Mouse (Mus musculus): ENCODE results near the gene Pnpla3. TPM values are rescaled to one million over a fixed set of nuclear protein-coding genes. Genes with fewer than 3 reads are reported as not detected.

Pnpla3 gene
- polyA plus RNA-seq, 1 experiment from 2014 or later = not detected

- ATAC-seq (ENCODE audit: insufficient number of reproducible peaks, low FRiP score, low TSS enrichment, low read depth) (no peak), DNase-seq (ENCODE audit: low spot score) (no peak)
- no peak overlapping the region for H3K9ac ChIP-seq (ENCODE audit: low read length)
- no peak overlapping the region for H3K27ac ChIP-seq (replicated peaks; ENCODE audit: low read depth, low read length)
- no peak overlapping the region for H3K4me3 ChIP-seq (ENCODE audit: low read depth, low read length)
- no peaks in the 10 kb centered on the region for H3K27me3 ChIP-seq (ENCODE audit: control insufficient read depth, insufficient read depth, low read length)
- 40% methylated on average over 1 of the region's 1 CpGs for WGBS
- peaks cover 8% of the 10 kb centered on the region; the same call in 1 of the 2 replicates for H3K4me1 ChIP-seq (ENCODE audit: control insufficient read depth, insufficient read depth, low read length)
- no peaks in the 10 kb centered on the region for H3K9me3 ChIP-seq (ENCODE audit: control insufficient read depth, low read length)
- no peaks in the 10 kb centered on the region for H3K36me3 ChIP-seq (ENCODE audit: control insufficient read depth, insufficient read depth, low read length)
- no peak overlapping the region for H3K4me2 ChIP-seq (ENCODE audit: low read depth, severe bottlenecking)
These were observed 16.3 kb downstream of the Pnpla3 start for GRCm38 (mm10) chr15:84183967-84184366.

- peaks cover 8% of the 10 kb centered on the region; the same call in 1 of the 2 replicates for H3K4me1 ChIP-seq (ENCODE audit: control insufficient read depth, insufficient read depth, low read length)
- no peaks in the 10 kb centered on the region for H3K36me3 ChIP-seq (ENCODE audit: control insufficient read depth, insufficient read depth, low read length)
- H3K27me3 ChIP-seq (ENCODE audit: control insufficient read depth, insufficient read depth, low read length) = no peaks in the 10 kb centered on the region
- DNase-seq (ENCODE audit: low spot score) = no peak
- H3K9ac ChIP-seq (ENCODE audit: low read length) = no peak overlapping the region
- no peak for ATAC-seq (ENCODE audit: insufficient number of reproducible peaks, low FRiP score, low TSS enrichment, low read depth)
- no peaks in the 10 kb centered on the region for H3K9me3 ChIP-seq (ENCODE audit: control insufficient read depth, low read length)
- WGBS = 74% methylated on average over 4 of the region's 4 CpGs
- H3K4me2 ChIP-seq (ENCODE audit: low read depth, severe bottlenecking) = no peak overlapping the region
- no peak overlapping the region for H3K4me3 ChIP-seq (ENCODE audit: low read depth, low read length)
- H3K27ac ChIP-seq (replicated peaks; ENCODE audit: low read depth, low read length) = no peak overlapping the region
These were observed 18.6 kb downstream of the Pnpla3 start for GRCm38 (mm10) chr15:84186196-84186595.

- Histone ChIP-seq H3K9me3 (ENCODE audit: control insufficient read depth, low read length) (no peaks in the 10 kb centered on the region), H3K4me3 (ENCODE audit: low read depth, low read length) (no peak overlapping the region), H3K27ac (replicated peaks; ENCODE audit: low read depth, low read length) (no peak overlapping the region), H3K9ac (ENCODE audit: low read length) (no peak overlapping the region), H3K4me1 (ENCODE audit: control insufficient read depth, insufficient read depth, low read length) (0 out of 2 replicates have a peak, but pooled peaks cover 3% of the 10 kb centered on the region), H3K27me3 (ENCODE audit: control insufficient read depth, insufficient read depth, low read length) (no peaks in the 10 kb centered on the region), H3K4me2 (ENCODE audit: low read depth, severe bottlenecking) (no peak overlapping the region), H3K36me3 (ENCODE audit: control insufficient read depth, insufficient read depth, low read length) (no peaks in the 10 kb centered on the region)
- 56% methylated on average over 2 of the region's 2 CpGs for WGBS
- DNase-seq (ENCODE audit: low spot score) = no peak
- no peak for ATAC-seq (ENCODE audit: insufficient number of reproducible peaks, low FRiP score, low TSS enrichment, low read depth)
These were observed 21.4 kb downstream of the Pnpla3 start for GRCm38 (mm10) chr15:84188887-84189530.

- H3K4me2 ChIP-seq (ENCODE audit: low read depth, severe bottlenecking) = no peak overlapping the region
- no peaks in the 10 kb centered on the region for H3K27me3 ChIP-seq (ENCODE audit: control insufficient read depth, insufficient read depth, low read length)
- no peak overlapping the region for H3K4me3 ChIP-seq (ENCODE audit: low read depth, low read length)
- no peak overlapping the region for H3K27ac ChIP-seq (replicated peaks; ENCODE audit: low read depth, low read length)
- no peak for ATAC-seq (ENCODE audit: insufficient number of reproducible peaks, low FRiP score, low TSS enrichment, low read depth)
- 54% methylated on average over 3 of the region's 3 CpGs for WGBS
- no peak overlapping the region for H3K9ac ChIP-seq (ENCODE audit: low read length)
- 0 out of 2 replicates have a peak, but pooled peaks cover 3% of the 10 kb centered on the region for H3K4me1 ChIP-seq (ENCODE audit: control insufficient read depth, insufficient read depth, low read length)
- no peak for DNase-seq (ENCODE audit: low spot score)
- no peaks in the 10 kb centered on the region for H3K9me3 ChIP-seq (ENCODE audit: control insufficient read depth, low read length)
- no peaks in the 10 kb centered on the region for H3K36me3 ChIP-seq (ENCODE audit: control insufficient read depth, insufficient read depth, low read length)
These were observed 22.2 kb downstream of the Pnpla3 start for GRCm38 (mm10) chr15:84189881-84190280.

GRCm38 (mm10) chr15:84191724-84192057, 24.1 kb downstream of the Pnpla3 start:
- H3K4me1 ChIP-seq (ENCODE audit: control insufficient read depth, insufficient read depth, low read length) = 0 out of 2 replicates have a peak, but pooled peaks cover 3% of the 10 kb centered on the region
- no peak for DNase-seq (ENCODE audit: low spot score)
- H3K9me3 ChIP-seq (ENCODE audit: control insufficient read depth, low read length) = no peaks in the 10 kb centered on the region
- ATAC-seq (ENCODE audit: insufficient number of reproducible peaks, low FRiP score, low TSS enrichment, low read depth) = peak; percentile 40; the same call in 1 of the 2 replicates
- H3K4me3 ChIP-seq (ENCODE audit: low read depth, low read length) = peak overlapping the region; percentile 91
- H3K27me3 ChIP-seq (ENCODE audit: control insufficient read depth, insufficient read depth, low read length) = no peaks in the 10 kb centered on the region
- H3K9ac ChIP-seq (ENCODE audit: low read length) = peak overlapping the region; percentile 89
- peaks cover 2% of the 10 kb centered on the region; the same call in 1 of the 2 replicates for H3K36me3 ChIP-seq (ENCODE audit: control insufficient read depth, insufficient read depth, low read length)
- H3K27ac ChIP-seq (replicated peaks; ENCODE audit: low read depth, low read length) = 0 out of 2 replicates have a peak overlapping the region, but pooled peaks have one; percentile 56
- WGBS = 2% methylated on average over 9 of the region's 9 CpGs
- peak overlapping the region; percentile 70 for H3K4me2 ChIP-seq (ENCODE audit: low read depth, severe bottlenecking)

- Histone ChIP-seq H3K36me3 (ENCODE audit: control insufficient read depth, insufficient read depth, low read length) (peaks cover 7% of the 10 kb centered on the region), H3K9me3 (ENCODE audit: control insufficient read depth, low read length) (no peaks in the 10 kb centered on the region), H3K27ac (replicated peaks; ENCODE audit: low read depth, low read length) (peak within 1 kb of the TSS; percentile 86), H3K27me3 (ENCODE audit: control insufficient read depth, insufficient read depth, low read length) (no peaks in the 10 kb centered on the region), H3K4me1 (ENCODE audit: control insufficient read depth, insufficient read depth, low read length) (0 out of 2 replicates have a peak, but pooled peaks cover 3% of the 10 kb centered on the region), H3K4me3 (ENCODE audit: low read depth, low read length) (peak within 1 kb of the TSS; percentile 91), H3K4me2 (ENCODE audit: low read depth, severe bottlenecking) (peak within 1 kb of the TSS; percentile 70), H3K9ac (ENCODE audit: low read length) (peak within 1 kb of the TSS; percentile 89)
- ATAC-seq (ENCODE audit: insufficient number of reproducible peaks, low FRiP score, low TSS enrichment, low read depth) = peak; percentile 96
- DNase-seq (ENCODE audit: low spot score) = peak; percentile 93
- WGBS = 5% methylated on average over 48 of the region's 48 CpGs
These were observed 24.6 kb downstream of the Pnpla3 start, which contains the start of gene Samm50 for GRCm38 (mm10) chr15:84192058-84192791. Samm50 (plus strand) TSS chr15:84192241.

GRCm38 (mm10) chr15:84196486-84197165, 29.0 kb downstream of the Pnpla3 start:
- Histone ChIP-seq H3K36me3 (ENCODE audit: control insufficient read depth, insufficient read depth, low read length) (peaks cover 27% of the 10 kb centered on the region), H3K4me3 (ENCODE audit: low read depth, low read length) (no peak overlapping the region), H3K9ac (ENCODE audit: low read length) (no peak overlapping the region), H3K27me3 (ENCODE audit: control insufficient read depth, insufficient read depth, low read length) (no peaks in the 10 kb centered on the region), H3K27ac (replicated peaks; ENCODE audit: low read depth, low read length) (no peak overlapping the region), H3K4me1 (ENCODE audit: control insufficient read depth, insufficient read depth, low read length) (0 out of 2 replicates have a peak, but pooled peaks cover 3% of the 10 kb centered on the region), H3K9me3 (ENCODE audit: control insufficient read depth, low read length) (no peaks in the 10 kb centered on the region), H3K4me2 (ENCODE audit: low read depth, severe bottlenecking) (no peak overlapping the region)
- 88% methylated on average over 8 of the region's 8 CpGs for WGBS
- ATAC-seq (ENCODE audit: insufficient number of reproducible peaks, low FRiP score, low TSS enrichment, low read depth) (no peak), DNase-seq (ENCODE audit: low spot score) (no peak)

GRCm38 (mm10) chr15:84207327-84207726, 39.7 kb downstream of the Pnpla3 start:
- no peak for ATAC-seq (ENCODE audit: insufficient number of reproducible peaks, low FRiP score, low TSS enrichment, low read depth)
- H3K4me1 ChIP-seq (ENCODE audit: control insufficient read depth, insufficient read depth, low read length) = peaks cover under 1% of the 10 kb centered on the region; the same call in 1 of the 2 replicates
- no peak overlapping the region for H3K4me3 ChIP-seq (ENCODE audit: low read depth, low read length)
- H3K4me2 ChIP-seq (ENCODE audit: low read depth, severe bottlenecking) = no peak overlapping the region
- no peak overlapping the region for H3K9ac ChIP-seq (ENCODE audit: low read length)
- no peaks in the 10 kb centered on the region for H3K9me3 ChIP-seq (ENCODE audit: control insufficient read depth, low read length)
- no peak overlapping the region for H3K27ac ChIP-seq (replicated peaks; ENCODE audit: low read depth, low read length)
- no peak for DNase-seq (ENCODE audit: low spot score)
- WGBS = 92% methylated on average over 4 of the region's 4 CpGs
- no peaks in the 10 kb centered on the region for H3K27me3 ChIP-seq (ENCODE audit: control insufficient read depth, insufficient read depth, low read length)
- H3K36me3 ChIP-seq (ENCODE audit: control insufficient read depth, insufficient read depth, low read length) = peaks cover 37% of the 10 kb centered on the region

Data from limb, embryonic 11.5 days (tissue).